Mouse (Mus musculus) heart, adult 2 months (tissue): ENCODE data around the gene Jag1. TPM values are rescaled to one million over a fixed set of nuclear protein-coding genes. Genes with fewer than 3 reads are reported as not detected.
A peak's percentile ranks its signal among the peaks of the same experiment; 100 is the strongest.

ENCODE experiments used
- DNase-seq, 2 experiments: peaks; one replicate each; pipeline ENCODE4 v3.0.0; 2021
- H3K27ac ChIP-seq: fragments of 200-600 bp; 2 replicates; pipeline ENCODE4 v1.8.1; 2022
- H3K27me3 ChIP-seq: fragments of 200-500 bp; 2 replicates; pipeline ENCODE4 v1.6.1; 2012; ENCODE audit warnings: mild to moderate bottlenecking, low read length, inconsistent platforms, mixed read lengths; ENCODE audit not compliant: control insufficient read depth, insufficient read depth
- H3K36me3 ChIP-seq: fragments of 200-500 bp; 2 replicates; pipeline ENCODE4 v1.6.1; 2012; ENCODE audit warnings: low read length, inconsistent platforms; ENCODE audit not compliant: control insufficient read depth, insufficient read depth
- H3K4me1 ChIP-seq: fragments of 200-500 bp; 2 replicates; pipeline ENCODE4 v1.6.1; 2011; ENCODE audit warnings: low read length; ENCODE audit not compliant: control insufficient read depth, insufficient read depth
- H3K4me3 ChIP-seq: fragments of 200-600 bp; 2 replicates; pipeline ENCODE4 v1.8.1; 2022
- H3K79me2 ChIP-seq: fragments of 200-500 bp; replicated peaks from 2 replicates; pipeline ENCODE4 v1.6.1; 2012; ENCODE audit warnings: mild to moderate bottlenecking, inconsistent platforms, low read length, moderate library complexity, mixed read lengths; ENCODE audit not compliant: control insufficient read depth, insufficient read depth
- H3K9ac ChIP-seq: fragments of 200-500 bp; 2 replicates; pipeline ENCODE4 v1.6.1; 2012; ENCODE audit warnings: low read depth, mild to moderate bottlenecking, control low read depth, inconsistent platforms, low read length, mixed read lengths
- CTCF ChIP-seq: fragments of 200-600 bp; IDR thresholded peaks from 2 replicates; pipeline ENCODE4 v1.8.1; 2022; ENCODE audit warnings: antibody characterized with exemption, mild to moderate bottlenecking, moderate library complexity
- EP300 ChIP-seq: fragments of 200-500 bp; IDR thresholded peaks from 2 replicates; pipeline ENCODE4 v1.6.1; 2011; ENCODE audit warnings: low read depth, low read length, control low read depth; ENCODE audit not compliant: insufficient read depth
- POLR2A ChIP-seq: fragments of 200-500 bp; IDR thresholded peaks from 2 replicates; pipeline ENCODE4 v1.6.1; 2011; ENCODE audit warnings: mild to moderate bottlenecking, low read depth, low read length, control low read depth; ENCODE audit not compliant: insufficient read depth
- WGBS: fragments of 180-500 bp; shearing (Covaris S2); methylation state at CpG from one replicate; pipeline ENCODE4 v1.1.7; 2018; 5-methylcytosine and 5-hydroxymethylcytosine counted together
- intact Hi-C: fragments of 180-260 bp; cut with DNase I; formaldehyde crosslinking; loops from one replicate; pipeline ENCODE4 v1.15.1; 2025
- polyA plus RNA-seq: library from polyadenylated mRNA; depleted of rRNA; stranded (reverse); fragments of >200 nt; gene quantifications from 2 replicates; pipeline ENCODE4 v1.2.3, GENCODE M21; 2012
- total RNA-seq, 2 experiments: library from RNA; stranded (reverse); gene quantifications; 2 replicates each; pipeline ENCODE4 v1.2.3; 2021

Jag1 gene
- total and polyA plus RNA-seq, 3 experiments = 4.2 to 10.4 (median 8.3) TPM

GRCm38 (mm10) chr2:137138063-137138462, 21.6 kb upstream of the Jag1 start:
- H3K9ac ChIP-seq = no peak overlapping the region
- H3K27me3 ChIP-seq = no peaks in the 10 kb centered on the region
- no peaks in the 10 kb centered on the region for H3K4me1 ChIP-seq
- intact Hi-C loops = no loop called here
- no peak overlapping the region for H3K27ac ChIP-seq
- WGBS = 82% methylated on average over 1 of the region's 1 CpGs
- no peak overlapping the region for H3K4me3 ChIP-seq
- H3K36me3 ChIP-seq = no peaks in the 10 kb centered on the region
- no peak for TF ChIP-seq EP300
- TF ChIP-seq CTCF = no peak
- TF ChIP-seq POLR2A = no peak
- DNase-seq = no peak
- H3K79me2 ChIP-seq = no peaks in the 10 kb centered on the region

GRCm38 (mm10) chr2:137134035-137134434, 17.6 kb upstream of the Jag1 start:
- Histone ChIP-seq H3K36me3 (no peaks in the 10 kb centered on the region), H3K4me1 (no peaks in the 10 kb centered on the region), H3K4me3 (no peak overlapping the region), H3K79me2 (no peaks in the 10 kb centered on the region), H3K27ac (no peak overlapping the region), H3K27me3 (no peaks in the 10 kb centered on the region), H3K9ac (no peak overlapping the region)
- WGBS = 61% methylated on average over 5 of the region's 5 CpGs
- intact Hi-C loops = no loop called here
- no peak for TF ChIP-seq EP300
- TF ChIP-seq CTCF = no peak
- no peak for TF ChIP-seq POLR2A
- DNase-seq = no peak

DNA sequence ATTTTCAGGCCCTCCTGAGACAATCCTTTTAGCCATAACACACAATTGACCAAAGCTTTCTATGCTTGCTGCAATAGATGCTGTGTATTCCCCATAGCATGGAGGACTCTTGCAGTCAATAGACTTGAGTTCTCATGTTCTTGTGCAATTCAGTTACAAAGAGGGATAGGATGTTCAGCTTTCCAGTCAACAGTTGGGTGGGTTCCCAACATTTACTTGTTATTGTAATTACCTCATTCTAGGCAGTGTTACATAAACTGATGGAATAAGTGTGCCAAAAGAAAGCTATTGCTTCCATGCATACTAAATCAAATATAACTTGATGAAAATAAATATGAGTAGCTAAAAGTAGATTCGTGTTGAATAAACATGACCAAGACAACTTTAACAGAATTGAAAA, 8.4 kb upstream of the Jag1 start:
- 74% methylated on average over 1 of the region's 1 CpGs for WGBS
- H3K27ac ChIP-seq = no peak overlapping the region
- H3K79me2 ChIP-seq = no peaks in the 10 kb centered on the region
- no peaks in the 10 kb centered on the region for H3K36me3 ChIP-seq
- DNase-seq = no peak
- H3K9ac ChIP-seq = no peak overlapping the region
- no peaks in the 10 kb centered on the region for H3K27me3 ChIP-seq
- no peak for TF ChIP-seq EP300
- no peak for TF ChIP-seq POLR2A
- TF ChIP-seq CTCF = no peak
- H3K4me1 ChIP-seq = no peaks in the 10 kb centered on the region
- no peak overlapping the region for H3K4me3 ChIP-seq
- intact Hi-C loops = no loop called here

- peak; percentile 89 to 91 for DNase-seq
- H3K27ac ChIP-seq = peak overlapping the region; percentile 98
- WGBS = under 1% methylated on average over 33 of the region's 33 CpGs
- intact Hi-C loops = loop anchor here (2.0 to 10.0 kb wide), 5 partner anchors 225 to 827 kb away; partner anchors contain the start of genes AL731706.1, Mkks and Slx4ip
- peaks cover 6% of the 10 kb centered on the region for H3K4me1 ChIP-seq
- TF ChIP-seq CTCF = peak; percentile 96
- 0 out of 2 replicates have a peak, but pooled peaks have one; percentile 28 for TF ChIP-seq EP300
- no peak for TF ChIP-seq POLR2A
- no peaks in the 10 kb centered on the region for H3K36me3 ChIP-seq
- H3K27me3 ChIP-seq = no peaks in the 10 kb centered on the region
- no peaks in the 10 kb centered on the region for H3K79me2 ChIP-seq
- peak overlapping the region; percentile 93 for H3K4me3 ChIP-seq
- H3K9ac ChIP-seq = peak overlapping the region; percentile 90
Measured at GRCm38 (mm10) chr2:137117321-137117690, 862 bp upstream of the Jag1 start.

DNA sequence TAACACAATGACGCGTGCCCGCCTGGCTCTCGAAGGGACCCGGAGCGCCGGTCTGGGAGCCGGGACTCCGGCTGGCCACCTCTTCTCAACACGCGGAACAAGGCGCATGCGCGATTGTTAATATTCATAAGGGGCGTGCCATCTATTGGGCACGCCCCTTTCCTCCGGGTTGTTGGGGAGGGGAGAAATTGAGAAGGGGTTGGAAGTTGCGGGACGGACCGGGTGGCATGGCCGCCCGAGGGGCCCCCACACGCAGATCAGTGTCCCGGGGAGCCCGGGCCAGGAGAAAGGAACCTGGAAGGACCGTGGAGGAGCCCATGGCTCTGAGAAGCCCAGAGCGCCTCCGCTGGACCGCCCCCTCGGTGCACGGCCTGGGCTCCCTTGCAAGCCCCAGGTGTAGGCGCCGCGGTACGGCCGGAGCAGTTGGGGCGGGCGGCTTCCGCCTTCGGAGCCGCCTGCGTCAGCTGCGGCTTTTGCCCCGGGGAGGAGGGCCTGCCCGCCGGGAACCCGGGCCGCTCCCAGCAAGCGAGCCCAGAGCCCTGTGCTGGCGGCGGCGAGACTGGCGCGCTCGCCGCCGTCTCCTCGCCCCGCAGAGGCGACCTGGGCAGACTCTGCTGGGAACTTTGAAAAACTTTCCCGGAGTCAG, 354 bp upstream of the Jag1 start:
- no peaks in the 10 kb centered on the region for H3K27me3 ChIP-seq
- peak overlapping the region; percentile 98 for H3K27ac ChIP-seq
- peaks cover 6% of the 10 kb centered on the region for H3K4me1 ChIP-seq
- TF ChIP-seq POLR2A = peak; percentile 97
- no peak for TF ChIP-seq CTCF
- peak overlapping the region; percentile 93 for H3K4me3 ChIP-seq
- WGBS = under 1% methylated on average over 60 of the region's 61 CpGs
- no peaks in the 10 kb centered on the region for H3K36me3 ChIP-seq
- peak; percentile 92 to 93 for DNase-seq
- no peaks in the 10 kb centered on the region for H3K79me2 ChIP-seq
- intact Hi-C loops = loop anchor here (2.0 to 10.0 kb wide), 5 partner anchors 224 to 828 kb away; partner anchors contain the start of genes AL731706.1, Mkks and Slx4ip
- peak overlapping the region; percentile 90 for H3K9ac ChIP-seq
